Mouse (Mus musculus) neural tube, embryonic 10.5 days (tissue): Measurements from ENCODE around the gene Vmn1r40.

Experiments
- DNase-seq: peaks from one replicate; pipeline ENCODE4 v3.0.0-alpha.2; 2017; ENCODE audit warnings: low spot score; ENCODE audit errors: extremely low spot score

Gene Vmn1r40

GRCm38 (mm10) chr6:89707240-89707639, at the start of gene Vmn1r40:
Vmn1r40 (plus strand) TSS chr6:89707540.
- no peak for DNase-seq

- no peak for DNase-seq
These were observed 49.0 kb upstream of the Vmn1r40 start for GRCm38 (mm10) chr6:89658342-89658741.

GRCm38 (mm10) chr6:89658931-89659330, 48.4 kb upstream of the Vmn1r40 start:
- DNase-seq, result no peak

- DNase-seq, result no peak
These were observed 47.5 kb upstream of the Vmn1r40 start for GRCm38 (mm10) chr6:89659692-89660423.

- DNase-seq, result no peak
These were observed 46.9 kb upstream of the Vmn1r40 start for GRCm38 (mm10) chr6:89660490-89660889.

- no peak for DNase-seq
These were observed 44.8 kb upstream of the Vmn1r40 start for GRCm38 (mm10) chr6:89662521-89662920.

- DNase-seq, result no peak
These were observed 42.2 kb upstream of the Vmn1r40 start for GRCm38 (mm10) chr6:89665155-89665554.

GRCm38 (mm10) chr6:89665667-89666066, 41.7 kb upstream of the Vmn1r40 start:
- no peak for DNase-seq

- DNase-seq, result no peak
These were observed 40.4 kb upstream of the Vmn1r40 start for GRCm38 (mm10) chr6:89666976-89667375.

GRCm38 (mm10) chr6:89669556-89669955, 37.8 kb upstream of the Vmn1r40 start:
- DNase-seq, result no peak

GRCm38 (mm10) chr6:89671431-89671830, 35.9 kb upstream of the Vmn1r40 start:
- no peak for DNase-seq

GRCm38 (mm10) chr6:89672641-89673040, 34.7 kb upstream of the Vmn1r40 start:
- DNase-seq, result no peak

GRCm38 (mm10) chr6:89673135-89673780, 34.1 kb upstream of the Vmn1r40 start:
- DNase-seq, result no peak

GRCm38 (mm10) chr6:89678522-89678921, 28.8 kb upstream of the Vmn1r40 start:
- DNase-seq, result no peak

- peak; percentile 75 for DNase-seq
These were observed 28.0 kb upstream of the Vmn1r40 start for GRCm38 (mm10) chr6:89679291-89679835.

GRCm38 (mm10) chr6:89680155-89680554, 27.2 kb upstream of the Vmn1r40 start:
- DNase-seq, result peak; percentile 84

- no peak for DNase-seq
These were observed 23.1 kb upstream of the Vmn1r40 start for GRCm38 (mm10) chr6:89684231-89684630.

- no peak for DNase-seq
These were observed 20.2 kb upstream of the Vmn1r40 start for GRCm38 (mm10) chr6:89687100-89687499.

- DNase-seq, result no peak
These were observed 716 bp upstream of the Vmn1r40 start for GRCm38 (mm10) chr6:89706624-89707023.

- no peak for DNase-seq
These were observed 10.7 kb downstream of the Vmn1r40 start for GRCm38 (mm10) chr6:89718051-89718450.

- DNase-seq, result no peak
These were observed 33.1 kb downstream of the Vmn1r40 start, which contains the start of gene Vmn1r41 for GRCm38 (mm10) chr6:89740466-89740865. Vmn1r41 (plus strand) TSS chr6:89740766.

GRCm38 (mm10) chr6:89742811-89743210, 35.5 kb downstream of the Vmn1r40 start:
- no peak for DNase-seq
